Mouse (Mus musculus) CD8-positive naive resting alpha-beta T cell, adult 2 months (primary cell): ENCODE data around the gene Dus3l.
A peak's percentile ranks its signal among the peaks of the same experiment; 100 is the strongest.

Experiments used
- DNase-seq, 2 experiments: peaks; one replicate each; pipeline ENCODE4 v3.0.0; 2022; ENCODE audit warnings: low read depth in 2 of 2, low spot score in 2 of 2

Dus3l gene

GRCm38 (mm10) chr17:56789286-56789685 lies 24.7 kb downstream of the Dus3l start:
- DNase-seq, result no peak

- no peak for DNase-seq
These were observed 28.0 kb downstream of the Dus3l start for GRCm38 (mm10) chr17:56792588-56792987.

- no peak for DNase-seq
These were observed 29.2 kb downstream of the Dus3l start for GRCm38 (mm10) chr17:56793614-56794319.

- no peak for DNase-seq
These were observed 34.7 kb downstream of the Dus3l start for GRCm38 (mm10) chr17:56799276-56799675.

- no peak for DNase-seq
These were observed 37.5 kb downstream of the Dus3l start for GRCm38 (mm10) chr17:56802065-56802464.

GRCm38 (mm10) chr17:56804952-56805351 lies 40.4 kb downstream of the Dus3l start:
- DNase-seq, result no peak

- no peak for DNase-seq
These were observed 41.2 kb downstream of the Dus3l start for GRCm38 (mm10) chr17:56805784-56806183.

GRCm38 (mm10) chr17:56808518-56808917 lies 44.0 kb downstream of the Dus3l start:
- DNase-seq, result peak; percentile 37 to 57

- DNase-seq, result no peak
These were observed 45.7 kb downstream of the Dus3l start for GRCm38 (mm10) chr17:56810245-56810644.

GRCm38 (mm10) chr17:56814316-56815056 lies 49.9 kb downstream of the Dus3l start:
- DNase-seq, result no peak

GRCm38 (mm10) chr17:56815057-56815345 lies 50.4 kb downstream of the Dus3l start:
- no peak for DNase-seq

GRCm38 (mm10) chr17:56818067-56818636 lies 53.6 kb downstream of the Dus3l start:
- DNase-seq, result no peak

GRCm38 (mm10) chr17:56819032-56819545 lies 54.5 kb downstream of the Dus3l start:
- no peak for DNase-seq
